In the genomic region with DNA sequence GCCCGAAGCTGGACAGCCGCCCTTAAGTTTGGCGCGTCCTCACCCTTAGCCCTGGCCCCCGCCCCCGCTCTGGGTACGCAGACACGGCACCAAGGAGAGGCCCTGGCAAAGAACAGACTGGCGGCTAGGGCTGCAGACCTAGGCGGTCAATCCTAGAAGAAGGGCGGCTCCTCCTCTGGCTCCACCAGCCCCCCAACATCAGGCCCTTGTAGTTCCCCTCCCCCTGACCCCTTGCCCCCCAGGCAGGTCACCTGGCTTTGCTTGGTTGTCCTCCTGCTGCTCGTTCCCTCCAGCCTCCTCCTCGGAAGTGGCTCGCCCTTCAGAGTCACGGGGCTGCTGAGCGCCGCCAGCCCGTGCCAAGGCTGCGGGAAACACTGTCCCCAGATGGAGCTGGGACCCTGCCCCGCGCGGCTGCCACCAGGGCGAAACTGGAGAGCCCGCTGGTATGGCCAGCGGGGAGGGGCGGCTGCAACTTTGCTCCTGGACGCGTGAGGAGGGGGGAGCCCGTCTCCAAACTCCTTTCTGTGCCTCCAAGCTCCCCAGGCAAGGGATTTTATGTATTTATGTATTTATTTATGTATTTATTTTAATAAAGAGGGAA, we compare ENCODE assay signal across 8 mouse cellular contexts. TPM values are rescaled to one million over a fixed set of nuclear protein-coding genes. Genes with fewer than 3 reads are reported as not detected.
A peak's percentile ranks its signal among the peaks of the same experiment; 100 is the strongest.
DNase-seq lines count a peak whose midpoint lies in the region; ATAC-seq and TF ChIP-seq lines count a peak whose summit lies in the region.

No protein-coding gene starts in this region.

- no peak overlapping the region for H3K27ac ChIP-seq in embryonic facial prominence, embryonic 14.5 days (replicated peaks; ENCODE audit: low read depth, low read length)
- peak overlapping the region; percentile 88 for H3K27ac ChIP-seq in heart, postnatal 0 days (ENCODE audit: low read depth)
- no peak overlapping the region for H3K27ac ChIP-seq in stomach, postnatal 0 days (replicated peaks)

- no peaks in the 10 kb centered on the region for H3K9me3 ChIP-seq in embryonic facial prominence, embryonic 14.5 days (ENCODE audit: control insufficient read depth, low read length)
- no peaks in the 10 kb centered on the region for H3K9me3 ChIP-seq in heart, postnatal 0 days (replicated peaks; ENCODE audit: control insufficient read depth, low read length)
- no peaks in the 10 kb centered on the region for H3K9me3 ChIP-seq in megakaryocyte, embryonic 14.5 days
- H3K9me3 ChIP-seq in stomach, postnatal 0 days (ENCODE audit: control insufficient read depth, low read length), result no peaks in the 10 kb centered on the region

- no peaks in the 10 kb centered on the region for H3K4me1 ChIP-seq in embryonic facial prominence, embryonic 14.5 days (ENCODE audit: control insufficient read depth, insufficient read depth, low read length)
- H3K4me1 ChIP-seq in heart, postnatal 0 days (ENCODE audit: control insufficient read depth, insufficient read depth), result no peaks in the 10 kb centered on the region
- H3K4me1 ChIP-seq in megakaryocyte, embryonic 14.5 days, result peaks cover 21% of the 10 kb centered on the region
- no peaks in the 10 kb centered on the region for H3K4me1 ChIP-seq in stomach, postnatal 0 days (replicated peaks; ENCODE audit: control insufficient read depth, insufficient read depth)

- TF ChIP-seq EP300 in heart, postnatal 0 days (IDR thresholded peaks at IDR 0.05; ENCODE audit: low read depth), result no peak
- TF ChIP-seq EP300 in stomach, postnatal 0 days (optimal IDR thresholded peaks at IDR 0.05), result no peak

- 18% methylated on average over 18 of the region's 29 CpGs for WGBS in embryonic facial prominence, embryonic 14.5 days
- 18% methylated on average over 29 of the region's 29 CpGs for WGBS in heart, postnatal 0 days
- WGBS in stomach, postnatal 0 days, result 18% methylated on average over 24 of the region's 29 CpGs

- H3K9ac ChIP-seq in embryonic facial prominence, embryonic 14.5 days (ENCODE audit: low read depth, low read length), result peak overlapping the region; percentile 58
- H3K9ac ChIP-seq in heart, postnatal 0 days (replicated peaks; ENCODE audit: low read depth, low read length), result peak overlapping the region; percentile 66
- H3K9ac ChIP-seq in stomach, postnatal 0 days (ENCODE audit: low read length), result peak overlapping the region; percentile 50

- ATAC-seq in embryonic facial prominence, embryonic 14.5 days (ENCODE audit: low read depth), result peak; percentile 68; the same call in 1 of the 2 replicates
- ATAC-seq in heart, postnatal 0 days (ENCODE audit: insufficient read depth, low read depth), result peak; percentile 76
- peak; percentile 45; the same call in 1 of the 2 replicates for ATAC-seq in stomach, postnatal 0 days (ENCODE audit: low FRiP score, low TSS enrichment)

- H3K4me2 ChIP-seq in embryonic facial prominence, embryonic 14.5 days (ENCODE audit: low read depth, low read length), result peak overlapping the region; percentile 64
- peak overlapping the region; percentile 72 for H3K4me2 ChIP-seq in heart, postnatal 0 days (ENCODE audit: low read depth, low read length)
- H3K4me2 ChIP-seq in stomach, postnatal 0 days (replicated peaks; ENCODE audit: low read depth), result peak overlapping the region; percentile 68

- peak overlapping the region; percentile 42 for H3K4me3 ChIP-seq in embryonic facial prominence, embryonic 14.5 days (ENCODE audit: low read depth, low read length)
- peak overlapping the region; percentile 48 for H3K4me3 ChIP-seq in heart, postnatal 0 days (ENCODE audit: low read depth, low read length)
- H3K4me3 ChIP-seq in megakaryocyte, embryonic 14.5 days (replicated peaks), result peak overlapping the region; percentile 91
- peak overlapping the region; percentile 47 for H3K4me3 ChIP-seq in stomach, postnatal 0 days (ENCODE audit: low read depth, low read length)

- DNase-seq in right cerebral cortex, postnatal 4 days, result peak; percentile 11
- DNase-seq in right cerebral cortex, adult 18-20 months, result no peak
- no peak for DNase-seq in embryonic facial prominence, embryonic 14.5 days (ENCODE audit: low spot score)
- DNase-seq in heart, postnatal 0 days (ENCODE audit: low spot score), result no peak
- DNase-seq in kidney, postnatal 25 days, result peak; percentile 36 to 65
- DNase-seq in stomach, postnatal 0 days (ENCODE audit: low spot score), result peak; percentile 17
- DNase-seq in T-cell, adult 2 months (ENCODE audit: low spot score), result no peak

- no peaks in the 10 kb centered on the region for H3K27me3 ChIP-seq in embryonic facial prominence, embryonic 14.5 days (replicated peaks; ENCODE audit: control insufficient read depth, insufficient read depth, low read length)
- H3K27me3 ChIP-seq in heart, postnatal 0 days (ENCODE audit: control insufficient read depth, insufficient read depth, low read length), result no peaks in the 10 kb centered on the region
- peaks cover 30% of the 10 kb centered on the region for H3K27me3 ChIP-seq in megakaryocyte, embryonic 14.5 days (replicated peaks)
- H3K27me3 ChIP-seq in stomach, postnatal 0 days (ENCODE audit: control insufficient read depth, insufficient read depth, low read length), result no peaks in the 10 kb centered on the region

- TF ChIP-seq CTCF in heart, postnatal 0 days (IDR thresholded peaks at IDR 0.05; ENCODE audit: low read depth), result no peak
- TF ChIP-seq CTCF in stomach, postnatal 0 days (IDR thresholded peaks at IDR 0.05; ENCODE audit: low read depth), result no peak

- H3K36me3 ChIP-seq in embryonic facial prominence, embryonic 14.5 days (ENCODE audit: control insufficient read depth, insufficient read depth, low read length), result no peaks in the 10 kb centered on the region
- H3K36me3 ChIP-seq in heart, postnatal 0 days (replicated peaks; ENCODE audit: control insufficient read depth, insufficient read depth, low read length), result no peaks in the 10 kb centered on the region
- H3K36me3 ChIP-seq in megakaryocyte, embryonic 14.5 days (replicated peaks; ENCODE audit: low read length), result no peaks in the 10 kb centered on the region
- no peaks in the 10 kb centered on the region for H3K36me3 ChIP-seq in stomach, postnatal 0 days (ENCODE audit: control insufficient read depth, insufficient read depth, low read length)

RNA-seq across cellular contexts. Expression of a gene that starts 12.6 kb away (rescaled TPM):
- polyA plus RNA-seq in embryonic facial prominence, embryonic 14.5 days (2014; fragmentation: Nextera tagmentation; extraction: Ambion mirVana), result 24.9 and 25.7 TPM in 2 replicates
- 69.1 and 94.0 TPM in 2 replicates for total RNA-seq in heart, postnatal 0 days (2014; rRNA removed; ENCODE audit: low replicate concordance)
- polyA plus RNA-seq in heart, postnatal 0 days (2015; fragmentation: Nextera tagmentation; extraction: Ambion mirVana), result 30.3 and 33.6 TPM in 2 replicates
- 0.62 TPM in 1 of 2 replicates, not detected in the other for polyA plus RNA-seq in megakaryocyte, embryonic 14.5 days (2012; ENCODE audit: insufficient read depth, low replicate concordance)
- 3.6 and 4.1 TPM in 2 replicates for polyA plus RNA-seq in stomach, postnatal 0 days (2015; fragmentation: Nextera tagmentation; extraction: Ambion mirVana)

Comparison
In these comparisons a context has a peak if more than half of its experiments do, and no peak if none do; other contexts are left out.
1. DNase-seq: peak in right cerebral cortex, postnatal 4 days (single experiment), kidney, postnatal 25 days (2 of 2) and stomach, postnatal 0 days (single experiment); none in right cerebral cortex, adult 18-20 months (single experiment), embryonic facial prominence, embryonic 14.5 days (single experiment), heart, postnatal 0 days (single experiment) and T-cell, adult 2 months (single experiment).
2. Peak in every context shown above with its lines, with median percentiles within 50 percentile points of each other: ATAC-seq, H3K4me2 ChIP-seq, H3K4me3 ChIP-seq and H3K9ac ChIP-seq.